Mouse (Mus musculus): ENCODE measurements around the gene Nmbr. TPM values are rescaled to one million over a fixed set of nuclear protein-coding genes. Genes with fewer than 3 reads are reported as not detected.

Gene Nmbr
- polyA plus RNA-seq, 1 experiment: not detected

DNA sequence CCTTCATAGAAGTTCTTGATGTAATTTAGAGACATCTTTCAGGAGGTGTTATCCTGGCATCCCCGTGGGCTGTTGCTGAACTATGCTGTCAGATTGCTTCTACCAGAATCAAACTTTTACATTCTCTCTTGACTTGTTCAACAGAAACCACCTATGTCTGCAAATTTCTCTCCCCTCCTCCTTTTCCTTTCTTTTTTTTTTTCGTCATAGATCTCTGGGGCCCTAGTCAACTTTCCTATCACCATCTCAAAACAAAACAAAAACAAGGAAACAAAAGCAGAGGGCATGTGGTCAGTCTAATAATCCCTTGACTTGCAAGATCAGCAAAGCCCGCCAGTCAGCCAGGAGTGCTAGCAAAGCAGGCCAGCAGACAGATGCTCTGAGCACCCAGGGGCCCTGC is 12.7 kb downstream of the Nmbr start, which contains the start of gene Gje1:
Gene Gje1 (minus strand): TSS at position 101 of the 400 bp plus-strand sequence.
- H3K27me3 ChIP-seq (ENCODE audit: control insufficient read depth): no peaks in the 10 kb centered on the region
- H3K4me3 ChIP-seq (replicated peaks): no peak within 1 kb of the TSS
- H3K36me3 ChIP-seq (ENCODE audit: control insufficient read depth): no peaks in the 10 kb centered on the region
- no peaks in the 10 kb centered on the region for H3K4me1 ChIP-seq (ENCODE audit: control insufficient read depth)
- TF ChIP-seq GATA1 (IDR thresholded peaks at IDR 0.05; ENCODE audit: low read length) (no peak), TAL1 (IDR thresholded peaks at IDR 0.05; ENCODE audit: low read length) (no peak)
- no peaks in the 10 kb centered on the region for H3K9me3 ChIP-seq (ENCODE audit: control insufficient read depth, low read length)

DNA sequence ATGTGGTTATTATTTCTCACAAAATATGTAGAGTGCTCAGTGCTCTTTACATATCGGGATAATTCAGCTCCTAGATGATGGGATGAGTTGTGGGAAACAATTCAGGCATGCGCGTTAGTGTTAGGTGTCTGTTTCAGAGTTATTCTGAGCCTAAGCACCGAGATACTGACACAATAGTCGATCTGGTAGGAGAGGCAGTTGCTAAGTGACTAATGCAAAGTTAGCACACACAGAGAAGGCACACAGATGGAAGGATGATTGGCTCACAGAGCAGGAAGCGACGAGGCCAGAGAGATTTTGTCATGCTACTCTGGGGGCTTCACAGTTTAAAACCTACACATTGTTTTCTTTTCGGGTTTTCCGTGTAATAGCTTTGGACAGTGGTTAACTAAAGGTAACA is 20.3 kb downstream of the Nmbr start:
- no peak overlapping the region for H3K4me3 ChIP-seq (replicated peaks)
- H3K36me3 ChIP-seq (ENCODE audit: control insufficient read depth): no peaks in the 10 kb centered on the region
- TF ChIP-seq TAL1 (IDR thresholded peaks at IDR 0.05; ENCODE audit: low read length) (no peak), GATA1 (IDR thresholded peaks at IDR 0.05; ENCODE audit: low read length) (no peak)
- H3K9me3 ChIP-seq (ENCODE audit: control insufficient read depth, low read length): no peaks in the 10 kb centered on the region
- no peaks in the 10 kb centered on the region for H3K4me1 ChIP-seq (ENCODE audit: control insufficient read depth)
- no peaks in the 10 kb centered on the region for H3K27me3 ChIP-seq (ENCODE audit: control insufficient read depth)

DNA sequence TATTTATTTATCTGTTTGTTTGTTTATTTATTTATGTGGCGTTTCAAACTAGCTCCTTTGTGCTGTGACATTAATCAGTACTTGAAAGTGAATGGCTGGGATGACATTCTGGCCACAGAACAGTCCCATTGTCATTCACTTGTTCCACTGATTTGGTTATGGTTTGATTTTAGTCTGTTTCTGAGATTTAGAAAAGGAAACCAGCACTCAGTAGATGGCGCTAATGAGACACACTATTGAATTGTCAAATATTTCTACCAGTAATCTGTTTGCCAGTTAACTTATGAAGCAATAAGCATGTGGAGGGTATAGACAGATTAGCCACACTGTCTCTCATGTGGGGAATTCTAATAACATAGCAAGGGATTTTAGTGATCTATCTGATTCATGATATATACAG is 28.9 kb downstream of the Nmbr start:
- no peaks in the 10 kb centered on the region for H3K9me3 ChIP-seq (ENCODE audit: control insufficient read depth, low read length)
- H3K4me3 ChIP-seq (replicated peaks): no peak overlapping the region
- H3K36me3 ChIP-seq (ENCODE audit: control insufficient read depth): no peaks in the 10 kb centered on the region
- no peaks in the 10 kb centered on the region for H3K4me1 ChIP-seq (ENCODE audit: control insufficient read depth)
- H3K27me3 ChIP-seq (ENCODE audit: control insufficient read depth): no peaks in the 10 kb centered on the region
- TF ChIP-seq GATA1 (IDR thresholded peaks at IDR 0.05; ENCODE audit: low read length) (no peak), TAL1 (IDR thresholded peaks at IDR 0.05; ENCODE audit: low read length) (no peak)

DNA sequence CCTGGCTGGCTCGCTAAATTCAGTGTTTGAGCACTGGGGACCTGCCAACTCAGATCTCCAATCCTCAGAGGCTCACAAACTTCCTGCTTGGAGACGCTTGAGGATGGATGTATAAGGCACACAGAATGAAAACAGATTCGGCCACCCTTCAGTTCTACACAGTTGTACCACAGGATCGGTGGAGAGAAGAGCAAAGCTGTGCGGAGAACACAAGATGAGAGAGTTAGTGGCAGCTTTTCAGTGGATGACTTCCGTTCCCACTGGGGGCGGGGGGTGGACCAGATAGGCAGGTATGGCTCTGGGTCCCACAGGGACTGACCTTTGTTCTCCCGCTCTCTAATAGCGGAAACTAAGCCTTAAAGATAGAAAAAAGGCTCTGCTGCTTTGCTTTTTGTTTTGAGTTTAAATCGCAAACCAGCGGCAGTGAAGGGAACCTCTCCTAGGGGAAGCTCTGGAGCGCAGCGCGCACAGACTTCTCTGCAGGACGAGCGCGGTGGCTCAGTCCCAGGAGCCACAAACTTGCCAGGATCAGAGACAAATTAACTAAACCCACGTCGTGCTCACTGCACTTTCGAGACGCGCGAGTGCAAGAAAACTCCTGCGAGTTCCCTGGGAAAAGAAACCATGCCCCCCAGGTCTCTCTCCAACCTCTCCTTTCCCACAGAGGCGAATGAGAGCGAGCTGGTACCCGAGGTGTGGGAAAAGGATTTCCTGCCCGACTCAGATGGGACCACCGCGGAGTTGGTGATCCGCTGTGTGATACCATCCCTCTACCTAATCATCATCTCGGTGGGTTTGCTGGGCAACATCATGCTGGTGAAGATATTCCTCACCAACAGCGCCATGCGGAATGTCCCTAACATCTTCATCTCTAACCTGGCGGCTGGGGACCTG is 54.5 kb downstream of the Nmbr start:
- H3K4me1 ChIP-seq (ENCODE audit: control insufficient read depth): no peaks in the 10 kb centered on the region
- H3K36me3 ChIP-seq (ENCODE audit: control insufficient read depth): no peaks in the 10 kb centered on the region
- no peak overlapping the region for H3K4me3 ChIP-seq (replicated peaks)
- TF ChIP-seq GATA1 (IDR thresholded peaks at IDR 0.05; ENCODE audit: low read length) (no peak), TAL1 (IDR thresholded peaks at IDR 0.05; ENCODE audit: low read length) (no peak)
- peaks cover 8% of the 10 kb centered on the region for H3K27me3 ChIP-seq (ENCODE audit: control insufficient read depth)
- no peaks in the 10 kb centered on the region for H3K9me3 ChIP-seq (ENCODE audit: control insufficient read depth, low read length)

DNA sequence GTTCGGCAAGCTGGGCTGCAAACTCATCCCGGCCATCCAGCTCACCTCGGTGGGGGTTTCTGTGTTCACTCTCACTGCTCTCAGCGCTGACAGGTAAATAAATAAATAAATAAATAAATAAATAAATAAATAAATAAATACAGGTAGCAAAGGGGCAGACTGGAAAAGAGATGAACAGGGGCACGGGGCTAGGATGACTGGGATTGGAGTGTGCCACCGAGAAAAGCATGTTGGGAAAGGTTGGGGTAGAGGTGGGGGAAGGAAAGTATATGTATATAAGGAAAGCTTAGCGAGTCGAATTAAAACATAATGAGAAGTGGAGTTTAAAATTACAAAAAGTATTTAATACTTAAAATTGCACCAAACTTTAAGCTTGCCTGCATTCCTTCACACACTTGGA is 55.2 kb downstream of the Nmbr start:
- H3K27me3 ChIP-seq (ENCODE audit: control insufficient read depth): peaks cover 8% of the 10 kb centered on the region
- no peaks in the 10 kb centered on the region for H3K9me3 ChIP-seq (ENCODE audit: control insufficient read depth, low read length)
- TF ChIP-seq TAL1 (IDR thresholded peaks at IDR 0.05; ENCODE audit: low read length) (no peak), GATA1 (IDR thresholded peaks at IDR 0.05; ENCODE audit: low read length) (no peak)
- no peaks in the 10 kb centered on the region for H3K4me1 ChIP-seq (ENCODE audit: control insufficient read depth)
- no peaks in the 10 kb centered on the region for H3K36me3 ChIP-seq (ENCODE audit: control insufficient read depth)
- H3K4me3 ChIP-seq (replicated peaks): no peak overlapping the region

DNA sequence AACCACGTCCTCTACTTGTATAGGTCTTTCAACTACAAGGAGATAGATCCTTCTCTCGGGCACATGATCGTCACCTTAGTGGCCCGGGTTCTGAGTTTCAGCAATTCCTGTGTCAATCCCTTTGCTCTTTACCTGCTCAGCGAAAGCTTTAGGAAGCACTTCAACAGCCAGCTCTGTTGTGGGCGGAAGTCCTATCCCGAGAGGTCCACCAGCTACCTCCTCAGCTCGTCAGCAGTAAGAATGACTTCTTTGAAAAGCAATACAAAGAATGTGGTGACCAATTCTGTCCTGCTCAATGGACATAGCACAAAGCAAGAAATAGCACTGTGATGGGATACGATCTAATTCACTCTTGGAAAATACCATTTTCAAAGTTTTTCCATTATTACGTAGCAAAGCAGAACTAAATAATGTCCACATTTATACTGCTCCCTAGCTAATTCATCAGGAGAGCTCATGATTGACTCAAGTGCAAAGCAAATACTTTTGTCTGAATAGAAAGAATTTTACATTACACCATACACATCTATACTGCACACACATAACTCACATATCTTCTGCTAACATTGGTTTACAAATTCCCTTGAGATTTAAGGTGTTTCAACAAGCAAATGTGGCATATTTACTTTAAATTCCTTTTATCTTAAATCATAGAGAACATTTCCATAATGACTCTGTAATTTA is 65.0 kb downstream of the Nmbr start:
- no peak overlapping the region for H3K4me3 ChIP-seq (replicated peaks)
- TF ChIP-seq GATA1 (IDR thresholded peaks at IDR 0.05; ENCODE audit: low read length) (no peak), TAL1 (IDR thresholded peaks at IDR 0.05; ENCODE audit: low read length) (no peak)
- H3K9me3 ChIP-seq (ENCODE audit: control insufficient read depth, low read length): no peaks in the 10 kb centered on the region
- no peaks in the 10 kb centered on the region for H3K27me3 ChIP-seq (ENCODE audit: control insufficient read depth)
- H3K36me3 ChIP-seq (ENCODE audit: control insufficient read depth): no peaks in the 10 kb centered on the region
- no peaks in the 10 kb centered on the region for H3K4me1 ChIP-seq (ENCODE audit: control insufficient read depth)

DNA sequence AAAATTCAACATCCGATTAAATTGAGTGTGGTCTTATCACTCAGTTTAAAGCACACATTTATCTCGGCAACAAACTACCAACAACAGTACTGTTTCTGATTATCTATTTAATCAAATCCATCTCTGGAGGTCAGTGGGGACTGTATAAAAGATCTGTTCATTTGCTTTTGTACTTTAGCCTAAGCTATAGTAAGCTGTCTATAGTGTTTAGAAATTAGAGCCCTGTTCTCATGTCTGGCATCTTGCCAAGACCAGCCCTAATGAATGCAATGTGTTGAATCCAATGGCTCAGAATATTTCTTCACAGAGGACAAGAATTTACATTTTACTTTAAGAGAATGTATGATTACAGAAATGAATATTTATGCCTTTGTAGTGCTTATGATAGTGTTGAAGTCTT is 69.1 kb downstream of the Nmbr start:
- no peak for TF ChIP-seq GATA1 (IDR thresholded peaks at IDR 0.05; ENCODE audit: low read length)
- TF ChIP-seq TAL1 (IDR thresholded peaks at IDR 0.05; ENCODE audit: low read length): no peak
- no peaks in the 10 kb centered on the region for H3K4me1 ChIP-seq (ENCODE audit: control insufficient read depth)
- no peak overlapping the region for H3K4me3 ChIP-seq (replicated peaks)
- no peaks in the 10 kb centered on the region for H3K9me3 ChIP-seq (ENCODE audit: control insufficient read depth, low read length)
- no peaks in the 10 kb centered on the region for H3K27me3 ChIP-seq (ENCODE audit: control insufficient read depth)
- no peaks in the 10 kb centered on the region for H3K36me3 ChIP-seq (ENCODE audit: control insufficient read depth)

DNA sequence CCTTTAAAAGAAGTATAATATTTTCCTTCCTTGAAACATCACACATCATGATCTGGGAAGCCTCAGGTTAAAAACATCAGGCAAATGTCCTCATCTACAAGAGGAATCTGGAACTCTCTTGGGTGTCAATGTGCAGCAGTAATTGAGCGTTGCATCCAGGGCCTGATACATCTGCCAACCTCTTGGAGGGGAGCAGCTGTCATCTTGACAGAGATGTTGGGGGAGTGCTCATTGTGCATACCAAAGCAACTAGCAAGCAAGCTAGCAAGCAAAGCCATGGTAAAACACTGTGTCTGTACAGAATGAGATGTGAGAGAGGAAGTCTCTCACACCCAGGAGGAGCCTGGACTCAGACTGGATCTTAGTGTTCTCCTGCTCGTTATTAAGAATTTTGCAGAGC is 84.6 kb downstream of the Nmbr start:
- Histone ChIP-seq H3K9me3 (ENCODE audit: control insufficient read depth, low read length) (no peaks in the 10 kb centered on the region), H3K4me1 (ENCODE audit: control insufficient read depth) (no peaks in the 10 kb centered on the region), H3K4me3 (replicated peaks) (no peak overlapping the region), H3K27me3 (ENCODE audit: control insufficient read depth) (no peaks in the 10 kb centered on the region), H3K36me3 (ENCODE audit: control insufficient read depth) (no peaks in the 10 kb centered on the region)
- no peak for TF ChIP-seq GATA1 (IDR thresholded peaks at IDR 0.05; ENCODE audit: low read length)
- no peak for TF ChIP-seq TAL1 (IDR thresholded peaks at IDR 0.05; ENCODE audit: low read length)

DNA sequence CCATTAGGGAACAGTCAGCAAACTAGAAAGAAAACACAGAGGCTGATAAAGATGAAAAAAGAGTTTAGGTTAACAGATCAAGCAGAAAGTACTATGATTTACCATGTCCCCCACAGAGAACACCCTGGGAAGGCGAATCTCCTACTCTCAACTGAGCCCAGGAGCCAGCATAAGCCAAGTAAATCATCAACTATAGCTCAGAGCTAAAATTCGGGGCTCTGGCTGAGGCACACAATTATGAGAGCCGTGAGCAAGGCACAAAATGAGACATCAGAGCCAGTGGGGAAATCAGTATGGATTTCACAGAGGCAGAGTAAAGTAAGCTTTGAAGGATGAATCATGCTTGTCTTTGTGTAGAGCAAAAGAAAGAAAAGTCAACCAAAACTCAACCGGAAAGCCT is 111.6 kb downstream of the Nmbr start:
- H3K4me1 ChIP-seq (ENCODE audit: control insufficient read depth): no peaks in the 10 kb centered on the region
- no peaks in the 10 kb centered on the region for H3K36me3 ChIP-seq (ENCODE audit: control insufficient read depth)
- no peak overlapping the region for H3K4me3 ChIP-seq (replicated peaks)
- no peaks in the 10 kb centered on the region; the same call in 1 of the 2 replicates for H3K9me3 ChIP-seq (ENCODE audit: control insufficient read depth, low read length)
- H3K27me3 ChIP-seq (ENCODE audit: control insufficient read depth): no peaks in the 10 kb centered on the region
- no peak for TF ChIP-seq GATA1 (IDR thresholded peaks at IDR 0.05; ENCODE audit: low read length)
- TF ChIP-seq TAL1 (IDR thresholded peaks at IDR 0.05; ENCODE audit: low read length): no peak

Other genes starting within 250 kb of the Nmbr start
- 0.01 TPM in 1 of 2 replicates, not detected in the other for gene Adgrg6, start 159.9 kb upstream of the Nmbr start, polyA plus RNA-seq (2012)
- gene Vta1, start within 50 bp of the Nmbr start, polyA plus RNA-seq (2012): 0.91 and 0.92 TPM in 2 replicates
- not detected in 2 replicates for gene Gje1, start 12.6 kb downstream of the Nmbr start, polyA plus RNA-seq (2012)

Data from erythroblast, embryonic 14.5 days (primary cell).